Mouse (Mus musculus) olfactory bulb, adult 2 months (tissue): Measurements from ENCODE around the gene Notch1.

Experiments
- CTCF ChIP-seq: fragments of 200-500 bp; IDR thresholded peaks from 2 replicates; pipeline ENCODE4 v1.5.1; 2012; ENCODE audit warnings: low read depth, mild to moderate bottlenecking, low read length, moderate library complexity; ENCODE audit not compliant: insufficient read depth
- POLR2A ChIP-seq: fragments of 200-500 bp; IDR thresholded peaks from 2 replicates; pipeline ENCODE4 v1.6.1; 2012; ENCODE audit warnings: mild to moderate bottlenecking, low read depth, low read length, moderate library complexity; ENCODE audit not compliant: insufficient read depth

- no peak for TF ChIP-seq POLR2A
- TF ChIP-seq CTCF: no peak
Observed at GRCm38 (mm10) chr2:26534616-26535015, 18.2 kb upstream of the Notch1 start.
